Mouse (Mus musculus) intestine, embryonic 16.5 days (tissue): ENCODE measurements around the gene Msrb2. TPM values are rescaled to one million over a fixed set of nuclear protein-coding genes. Genes with fewer than 3 reads are reported as not detected.
A peak's percentile ranks its signal among the peaks of the same experiment; 100 is the strongest.

Experiments
- ATAC-seq: fragments of 200-750 bp; cut with Nextera tagmentation; 2 replicates; pipeline ENCODE4 v1.8.0; 2017; ENCODE audit warnings: moderate TSS enrichment, moderate library complexity
- H3K27ac ChIP-seq: fragments of 300-500 bp; sonication (generic); 2 replicates; pipeline ENCODE4 v1.5.1; 2014; ENCODE audit warnings: mild to moderate bottlenecking, low read length
- H3K27me3 ChIP-seq: fragments of 300-500 bp; sonication (generic); replicated peaks from 2 replicates; pipeline ENCODE4 v1.6.1; 2014; ENCODE audit warnings: low read length, control low read depth, mixed read lengths; ENCODE audit not compliant: control insufficient read depth, insufficient read depth
- H3K36me3 ChIP-seq: fragments of 300-500 bp; sonication (generic); 2 replicates; pipeline ENCODE4 v1.6.1; 2014; ENCODE audit warnings: low read length, control low read depth; ENCODE audit not compliant: control insufficient read depth, insufficient read depth
- H3K4me1 ChIP-seq: fragments of 300-500 bp; sonication (generic); 2 replicates; pipeline ENCODE4 v1.6.1; 2014; ENCODE audit warnings: low read length, control low read depth, mixed read lengths; ENCODE audit not compliant: control insufficient read depth, insufficient read depth
- H3K4me2 ChIP-seq: fragments of 300-500 bp; sonication (generic); 2 replicates; pipeline ENCODE4 v1.6.1; 2014; ENCODE audit warnings: low read depth, low read length, control low read depth
- H3K4me3 ChIP-seq: fragments of 300-500 bp; sonication (generic); 2 replicates; pipeline ENCODE4 v1.5.1; 2014; ENCODE audit warnings: mild to moderate bottlenecking, low read length
- H3K9ac ChIP-seq: fragments of 300-500 bp; sonication (generic); 2 replicates; pipeline ENCODE4 v1.6.1; 2014; ENCODE audit warnings: low read depth, low read length
- H3K9me3 ChIP-seq: fragments of 300-500 bp; sonication (generic); 2 replicates; pipeline ENCODE4 v1.6.1; 2016; ENCODE audit warnings: low read length, control low read depth; ENCODE audit not compliant: control insufficient read depth
- WGBS: fragments of 180-500 bp; shearing (Covaris S2); extraction: QIAGEN DNeasy Blood & Tissue Kit; methylation state at CpG from one replicate; pipeline ENCODE4 v1.1.7; 2014; 5-methylcytosine and 5-hydroxymethylcytosine counted together
- polyA plus RNA-seq: library from polyadenylated mRNA; unstranded; fragments of >200 nt; fragmentation: Nextera tagmentation; extraction: Ambion mirVana; gene quantifications from 2 replicates; pipeline ENCODE4 v1.2.1, GENCODE M21; 2015

Gene Msrb2
- polyA plus RNA-seq, 1 experiment from 2014 or later = 22.1 TPM

DNA sequence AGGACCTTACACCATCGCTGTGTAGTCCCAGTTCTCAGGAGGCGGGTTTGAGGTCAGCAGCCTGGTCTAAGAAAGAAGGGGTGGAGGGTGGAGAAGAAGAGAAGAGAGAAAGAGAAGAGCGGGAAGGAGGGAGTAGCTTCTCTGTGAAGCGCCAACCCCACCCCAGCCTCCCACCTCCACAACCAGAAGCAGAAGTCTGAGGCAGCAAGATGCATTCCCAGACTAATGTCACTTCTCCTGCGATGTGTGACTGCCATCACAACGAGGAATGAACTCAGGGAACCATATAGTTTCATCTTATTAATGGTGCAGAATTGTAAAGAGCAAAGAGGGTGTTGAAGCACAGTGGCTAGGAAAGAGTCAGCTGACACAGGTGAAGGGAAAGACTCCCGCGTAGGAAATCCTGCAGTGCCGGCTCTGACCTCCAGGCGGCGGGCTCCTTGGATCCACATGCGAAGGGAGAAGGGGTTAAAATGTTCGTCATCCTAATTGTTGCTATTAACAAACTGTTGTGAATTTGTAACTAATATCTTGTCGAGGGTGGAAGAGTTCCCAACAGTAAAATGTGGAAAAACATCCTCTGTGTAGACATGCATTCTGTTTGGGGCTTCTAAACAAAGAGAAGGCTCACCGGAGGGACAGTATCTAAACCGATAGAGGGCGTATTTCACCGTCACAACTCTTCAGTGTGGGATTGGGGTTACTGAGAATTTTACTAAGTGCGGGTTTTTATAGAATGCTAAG is 43.2 kb downstream of the Msrb2 start:
- Histone ChIP-seq H3K9me3 (no peaks in the 10 kb centered on the region), H3K36me3 (no peaks in the 10 kb centered on the region), H3K4me2 (peak overlapping the region; percentile 47), H3K9ac (no peak overlapping the region), H3K27ac (no peak overlapping the region), H3K4me3 (peak overlapping the region; percentile 25), H3K27me3 (no peaks in the 10 kb centered on the region), H3K4me1 (no peaks in the 10 kb centered on the region)
- WGBS = 20% methylated on average over 19 of the region's 19 CpGs
- peak; percentile 53; the same call in 1 of the 2 replicates for ATAC-seq

DNA sequence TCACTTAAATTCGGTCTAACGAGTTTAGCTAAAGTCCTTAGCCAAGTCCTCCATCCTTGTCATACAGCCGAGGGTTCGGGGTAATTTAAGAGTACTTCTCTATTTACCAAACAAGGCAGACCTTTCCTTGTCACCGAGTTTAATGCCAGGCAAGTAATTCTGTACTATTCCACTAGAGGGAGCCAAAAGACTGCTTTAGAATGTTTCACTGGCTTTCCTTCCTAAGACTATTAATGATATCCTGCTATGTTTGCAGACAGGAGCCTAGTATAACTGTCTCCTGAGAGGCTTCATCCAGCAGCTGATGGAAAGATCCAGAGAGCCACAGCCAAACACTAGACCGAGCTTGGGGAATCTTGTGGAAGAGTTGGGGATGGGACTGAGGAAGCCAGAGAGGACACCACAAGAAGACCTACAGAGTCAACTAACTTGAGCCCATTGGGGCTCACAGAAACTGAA is 43.9 kb downstream of the Msrb2 start:
- WGBS = under 1% methylated on average over 6 of the region's 6 CpGs
- H3K9ac ChIP-seq = no peak overlapping the region
- peak; percentile 55 for ATAC-seq

DNA sequence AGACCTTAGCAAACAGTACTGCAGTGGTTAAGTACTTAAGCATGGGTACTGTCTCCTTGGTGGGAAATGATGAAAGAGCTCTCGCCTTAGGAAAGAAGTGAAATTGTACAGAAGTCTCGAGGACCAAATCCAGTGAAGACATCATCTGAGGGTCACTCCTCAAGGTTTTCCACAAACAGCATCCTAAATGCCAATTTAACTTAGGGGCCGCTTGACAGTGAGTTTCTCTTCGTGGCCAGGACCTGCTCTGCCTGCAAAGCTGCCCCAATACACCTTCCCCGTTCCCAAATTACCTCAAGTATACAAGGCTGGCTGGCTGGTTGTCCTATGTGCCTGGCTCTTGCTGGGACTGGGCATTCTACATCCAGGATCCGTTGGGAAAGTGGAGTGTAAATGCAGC is 44.8 kb downstream of the Msrb2 start:
- H3K9me3 ChIP-seq = no peaks in the 10 kb centered on the region
- H3K27ac ChIP-seq = no peak overlapping the region
- 68% methylated on average over 6 of the region's 6 CpGs for WGBS
- ATAC-seq = no peak
- H3K27me3 ChIP-seq = no peaks in the 10 kb centered on the region
- H3K4me3 ChIP-seq = no peak overlapping the region
- H3K9ac ChIP-seq = no peak overlapping the region
- no peaks in the 10 kb centered on the region for H3K4me1 ChIP-seq
- H3K36me3 ChIP-seq = no peaks in the 10 kb centered on the region
- no peak overlapping the region for H3K4me2 ChIP-seq

More for the DNA sequence above, 43.9 kb downstream of the Msrb2 start:
- Histone ChIP-seq H3K4me2 (peak overlapping the region; percentile 47), H3K9me3 (no peaks in the 10 kb centered on the region), H3K27me3 (no peaks in the 10 kb centered on the region), H3K36me3 (no peaks in the 10 kb centered on the region), H3K4me3 (peak overlapping the region; percentile 25), H3K27ac (no peak overlapping the region), H3K4me1 (no peaks in the 10 kb centered on the region)

DNA sequence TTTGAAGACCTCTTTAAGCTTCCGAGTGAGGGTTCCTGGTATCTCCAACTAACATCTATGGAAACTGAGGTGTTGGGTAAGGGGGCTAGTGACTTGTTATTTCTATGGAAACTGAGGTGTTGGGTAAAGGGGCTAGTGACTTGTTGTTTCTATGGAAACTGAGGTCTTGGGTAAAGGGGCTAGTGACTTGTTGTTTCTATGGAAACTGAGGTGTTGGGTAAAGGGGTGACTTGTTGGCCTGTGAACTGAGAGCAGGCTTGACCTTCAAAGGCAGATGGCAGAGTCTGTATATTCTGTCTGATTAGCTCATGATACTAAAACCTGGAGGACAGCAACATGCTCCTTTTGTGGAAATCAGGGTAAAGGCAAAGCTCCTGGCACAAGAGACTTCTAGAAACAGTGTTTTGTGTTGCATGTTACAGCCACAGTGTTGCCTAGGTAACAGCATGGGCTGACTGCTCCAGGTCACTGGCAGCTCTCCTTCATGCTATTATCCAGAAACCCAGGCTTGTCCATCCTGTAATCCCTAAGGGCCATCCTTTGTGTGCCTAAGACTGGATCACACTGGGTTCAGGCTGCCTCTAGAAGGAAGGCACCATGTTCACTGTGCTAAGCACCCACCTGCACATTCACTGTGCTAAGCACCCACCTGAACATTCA is 48.6 kb downstream of the Msrb2 start:
- no peaks in the 10 kb centered on the region for H3K9me3 ChIP-seq
- no peak overlapping the region for H3K4me3 ChIP-seq
- no peaks in the 10 kb centered on the region for H3K27me3 ChIP-seq
- no peaks in the 10 kb centered on the region for H3K4me1 ChIP-seq
- no peaks in the 10 kb centered on the region for H3K36me3 ChIP-seq
- H3K4me2 ChIP-seq = no peak overlapping the region
- H3K27ac ChIP-seq = no peak overlapping the region
- no peak for ATAC-seq
- WGBS = 44% methylated on average over 1 of the region's 1 CpGs
- H3K9ac ChIP-seq = no peak overlapping the region

DNA sequence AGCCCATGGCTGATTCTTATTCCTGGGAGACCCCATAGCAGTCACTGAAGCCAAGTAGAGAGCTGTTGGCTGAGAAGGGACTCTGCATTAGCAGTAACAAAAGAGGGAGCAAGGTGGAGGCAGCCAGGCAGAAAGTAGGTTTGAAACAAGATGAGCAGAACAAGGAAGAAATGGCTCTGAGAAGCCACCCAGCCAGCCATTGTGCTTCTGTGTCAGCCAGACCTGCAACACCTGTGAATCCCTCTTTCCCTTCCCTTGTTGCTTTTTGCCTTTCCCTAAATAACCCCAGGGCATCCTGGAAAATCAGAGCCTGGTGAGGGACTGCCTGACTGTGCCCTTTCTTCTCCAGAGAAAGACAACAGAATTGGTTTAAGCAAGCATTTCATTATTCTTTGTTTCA is 51.0 kb downstream of the Msrb2 start:
- Histone ChIP-seq H3K27ac (no peak overlapping the region), H3K9me3 (no peaks in the 10 kb centered on the region), H3K27me3 (0 out of 2 replicates have a peak, but pooled peaks cover 3% of the 10 kb centered on the region), H3K36me3 (no peaks in the 10 kb centered on the region), H3K9ac (no peak overlapping the region), H3K4me2 (no peak overlapping the region), H3K4me1 (no peaks in the 10 kb centered on the region), H3K4me3 (no peak overlapping the region)
- no peak for ATAC-seq

DNA sequence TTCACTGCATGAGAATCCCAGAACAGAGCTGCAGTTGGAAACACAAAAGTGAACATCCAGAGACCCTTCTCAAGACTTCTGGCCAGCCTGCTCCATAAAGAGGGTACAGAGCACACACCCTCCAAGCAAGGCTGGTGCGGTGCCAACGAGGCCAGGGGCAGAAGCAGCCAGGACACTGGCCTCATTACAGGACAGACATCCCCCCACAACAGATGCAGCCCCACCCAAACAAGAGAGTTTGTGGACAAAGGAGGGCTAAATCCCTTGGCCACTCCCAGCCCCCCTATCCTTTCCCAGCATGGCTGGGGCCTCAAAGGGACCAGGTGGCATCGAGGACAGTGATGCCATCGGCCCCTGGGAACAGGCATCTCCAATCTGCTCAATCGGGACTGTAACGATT is 51.8 kb downstream of the Msrb2 start:
- Histone ChIP-seq H3K36me3 (no peaks in the 10 kb centered on the region), H3K9ac (no peak overlapping the region), H3K4me2 (no peak overlapping the region), H3K27ac (no peak overlapping the region), H3K4me1 (no peaks in the 10 kb centered on the region), H3K9me3 (no peaks in the 10 kb centered on the region), H3K27me3 (peaks cover 3% of the 10 kb centered on the region; the same call in 1 of the 2 replicates), H3K4me3 (no peak overlapping the region)
- 75% methylated on average over 6 of the region's 6 CpGs for WGBS
- ATAC-seq = no peak

DNA sequence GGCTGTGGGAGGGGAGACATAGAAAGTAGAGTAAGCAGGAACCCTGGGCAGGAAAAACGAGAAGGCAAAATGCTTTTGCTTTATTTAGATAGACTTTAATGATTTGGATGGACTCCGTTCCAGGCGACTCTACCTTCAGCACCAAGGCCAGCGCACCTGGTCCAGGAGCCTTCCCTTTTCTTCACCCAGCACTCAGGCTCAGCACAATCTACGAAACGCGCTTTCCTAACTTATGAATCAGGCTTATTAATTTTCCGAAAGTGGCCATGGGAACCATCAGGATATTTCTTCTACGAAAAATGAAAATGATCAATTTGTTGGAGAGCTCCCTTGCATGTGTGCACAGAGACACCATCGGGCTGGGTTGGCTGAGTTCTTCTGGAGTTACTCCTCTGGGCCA is 57.8 kb downstream of the Msrb2 start:
- Histone ChIP-seq H3K4me2 (no peak overlapping the region), H3K27ac (no peak overlapping the region), H3K4me1 (no peaks in the 10 kb centered on the region), H3K27me3 (peaks cover 50% of the 10 kb centered on the region), H3K36me3 (no peaks in the 10 kb centered on the region), H3K9me3 (no peaks in the 10 kb centered on the region), H3K9ac (no peak overlapping the region), H3K4me3 (no peak overlapping the region)
- 3% methylated on average over 10 of the region's 10 CpGs for WGBS
- no peak for ATAC-seq

DNA sequence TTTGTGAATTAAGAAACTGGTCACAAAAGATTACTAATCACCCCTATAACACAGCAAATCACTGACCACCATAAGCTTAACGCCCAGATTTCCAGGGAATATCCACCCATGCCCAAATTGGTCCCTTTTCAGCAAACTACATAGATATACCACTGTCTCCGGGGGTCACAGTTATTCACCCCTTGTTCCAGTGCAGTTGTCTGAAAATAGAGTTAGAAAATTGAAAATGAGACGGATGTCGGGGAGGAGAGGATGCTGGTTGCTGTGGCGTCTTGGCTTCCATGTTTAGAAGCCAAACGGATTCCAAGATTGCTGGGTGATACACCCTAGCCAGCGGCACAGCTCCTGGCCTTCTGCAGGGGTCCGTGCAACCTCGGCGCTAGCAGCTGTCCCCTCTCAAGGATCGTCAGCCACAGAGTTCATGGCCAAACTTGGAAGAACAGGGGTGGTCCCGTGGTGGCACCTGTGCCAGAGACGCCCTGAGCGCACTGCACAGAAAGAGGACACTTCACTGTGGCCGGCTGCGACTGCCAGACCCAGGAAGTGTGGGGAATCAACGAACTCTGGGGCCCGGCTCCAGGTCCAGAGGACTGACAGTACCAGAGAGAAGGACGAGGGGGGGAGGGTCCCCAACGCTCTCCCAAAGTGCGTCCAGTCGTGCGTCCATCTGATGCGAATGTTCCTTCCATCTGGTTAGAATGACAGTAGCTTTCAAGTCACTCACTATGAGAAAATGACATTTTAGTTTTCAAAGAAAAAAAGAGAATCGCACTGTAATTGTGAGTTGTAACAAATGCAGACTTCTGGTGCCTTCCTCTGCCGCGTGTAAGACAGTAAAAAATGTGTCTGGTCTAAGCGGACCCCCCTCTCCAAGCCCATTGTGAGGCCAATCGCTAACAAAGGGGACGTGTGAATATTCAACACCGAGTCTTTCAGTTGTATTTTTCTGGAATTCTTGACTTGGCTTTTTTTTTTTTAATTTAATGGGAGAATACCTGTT is 58.8 kb downstream of the Msrb2 start:
- Histone ChIP-seq H3K9me3 (no peaks in the 10 kb centered on the region), H3K36me3 (no peaks in the 10 kb centered on the region), H3K9ac (no peak overlapping the region), H3K27me3 (peaks cover 51% of the 10 kb centered on the region), H3K4me3 (peak overlapping the region; percentile 22; the same call in 1 of the 2 replicates), H3K27ac (no peak overlapping the region), H3K4me2 (no peak overlapping the region), H3K4me1 (no peaks in the 10 kb centered on the region)
- ATAC-seq = no peak
- WGBS = 5% methylated on average over 31 of the region's 31 CpGs

DNA sequence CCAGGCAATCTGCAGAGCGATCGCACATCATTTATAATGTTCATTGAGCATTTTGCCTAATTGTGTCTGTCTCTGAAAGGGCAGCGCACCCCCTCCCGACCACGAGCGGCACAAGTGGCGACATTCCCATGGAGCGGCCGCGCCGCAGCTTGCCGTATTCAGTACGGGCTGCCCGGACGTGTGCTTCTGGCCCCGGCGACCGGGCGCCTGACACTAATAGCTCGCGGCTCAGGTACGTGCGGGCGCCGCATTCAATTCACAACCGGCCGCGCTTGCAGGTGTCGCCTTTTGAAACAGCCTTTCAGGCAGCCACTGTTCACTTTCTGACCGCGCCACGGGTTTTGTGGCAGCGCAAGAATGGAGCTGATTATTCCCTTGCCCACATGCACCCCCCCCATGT is 59.5 kb downstream of the Msrb2 start:
- ATAC-seq = 0 out of 2 replicates have a peak, but pooled peaks have one; percentile 47
- H3K4me2 ChIP-seq = no peak overlapping the region

More for the DNA sequence above, 59.5 kb downstream of the Msrb2 start:
- Histone ChIP-seq H3K27ac (no peak overlapping the region), H3K9me3 (no peaks in the 10 kb centered on the region), H3K36me3 (no peaks in the 10 kb centered on the region), H3K4me1 (no peaks in the 10 kb centered on the region), H3K9ac (no peak overlapping the region), H3K27me3 (peaks cover 51% of the 10 kb centered on the region), H3K4me3 (peak overlapping the region; percentile 22; the same call in 1 of the 2 replicates)
- WGBS = under 1% methylated on average over 33 of the region's 33 CpGs
